Mouse (Mus musculus): ENCODE measurements around the gene Gcnt4. TPM values are rescaled to one million over a fixed set of nuclear protein-coding genes. Genes with fewer than 3 reads are reported as not detected.

The Gcnt4 gene
- polyA plus RNA-seq, 1 experiment from 2014 or later = 0.34 TPM

GRCm38 (mm10) chr13:96924985-96925745, 676 bp downstream of the Gcnt4 start:
- no peak overlapping the region for H3K27ac ChIP-seq (ENCODE audit: low read depth, low read length)
- H3K36me3 ChIP-seq (ENCODE audit: control insufficient read depth, insufficient read depth, low read length) = no peaks in the 10 kb centered on the region
- H3K9me3 ChIP-seq (replicated peaks; ENCODE audit: control insufficient read depth, low read length) = no peaks in the 10 kb centered on the region
- WGBS (ENCODE audit: insufficient replicate concordance) = 1% methylated on average over 52 of the region's 53 CpGs
- H3K4me3 ChIP-seq (ENCODE audit: low read depth, low read length) = peak overlapping the region; percentile 79
- peaks cover 3% of the 10 kb centered on the region; the same call in 1 of the 2 replicates for H3K4me1 ChIP-seq (ENCODE audit: control insufficient read depth, insufficient read depth, low read length)
- H3K9ac ChIP-seq (ENCODE audit: low read depth, low read length) = peak overlapping the region; percentile 78
- peaks cover 24% of the 10 kb centered on the region for H3K27me3 ChIP-seq (ENCODE audit: control insufficient read depth, insufficient read depth, low read length)
- peak overlapping the region; percentile 98 for H3K4me2 ChIP-seq
- peak; percentile 46; the same call in 1 of the 2 replicates for ATAC-seq (replicated peaks; ENCODE audit: insufficient number of reproducible peaks, low FRiP score, low TSS enrichment)

- Histone ChIP-seq H3K4me3 (ENCODE audit: low read depth, low read length) (0 out of 2 replicates have a peak overlapping the region, but pooled peaks have one; percentile 79), H3K9me3 (replicated peaks; ENCODE audit: control insufficient read depth, low read length) (no peaks in the 10 kb centered on the region), H3K4me2 (peak overlapping the region; percentile 98), H3K27ac (ENCODE audit: low read depth, low read length) (no peak overlapping the region), H3K27me3 (ENCODE audit: control insufficient read depth, insufficient read depth, low read length) (peaks cover 24% of the 10 kb centered on the region), H3K9ac (ENCODE audit: low read depth, low read length) (no peak overlapping the region), H3K4me1 (ENCODE audit: control insufficient read depth, insufficient read depth, low read length) (peaks cover 3% of the 10 kb centered on the region; the same call in 1 of the 2 replicates), H3K36me3 (ENCODE audit: control insufficient read depth, insufficient read depth, low read length) (no peaks in the 10 kb centered on the region)
- 41% methylated on average over 10 of the region's 10 CpGs for WGBS (ENCODE audit: insufficient replicate concordance)
- no peak for ATAC-seq (replicated peaks; ENCODE audit: insufficient number of reproducible peaks, low FRiP score, low TSS enrichment)
Measured at GRCm38 (mm10) chr13:96925991-96926725, 1.7 kb downstream of the Gcnt4 start.

GRCm38 (mm10) chr13:96927781-96928180, 3.3 kb downstream of the Gcnt4 start:
- H3K27ac ChIP-seq (ENCODE audit: low read depth, low read length) = no peak overlapping the region
- H3K9me3 ChIP-seq (replicated peaks; ENCODE audit: control insufficient read depth, low read length) = no peaks in the 10 kb centered on the region
- peaks cover 24% of the 10 kb centered on the region for H3K27me3 ChIP-seq (ENCODE audit: control insufficient read depth, insufficient read depth, low read length)
- no peak for ATAC-seq (replicated peaks; ENCODE audit: insufficient number of reproducible peaks, low FRiP score, low TSS enrichment)
- peaks cover 3% of the 10 kb centered on the region; the same call in 1 of the 2 replicates for H3K4me1 ChIP-seq (ENCODE audit: control insufficient read depth, insufficient read depth, low read length)
- no peak overlapping the region for H3K4me3 ChIP-seq (ENCODE audit: low read depth, low read length)
- no peak overlapping the region for H3K4me2 ChIP-seq
- no peaks in the 10 kb centered on the region for H3K36me3 ChIP-seq (ENCODE audit: control insufficient read depth, insufficient read depth, low read length)
- no peak overlapping the region for H3K9ac ChIP-seq (ENCODE audit: low read depth, low read length)
- WGBS (ENCODE audit: insufficient replicate concordance) = 82% methylated on average over 1 of the region's 1 CpGs

- no peak overlapping the region for H3K27ac ChIP-seq (ENCODE audit: low read depth, low read length)
- no peak overlapping the region for H3K4me3 ChIP-seq (ENCODE audit: low read depth, low read length)
- no peak for ATAC-seq (replicated peaks; ENCODE audit: insufficient number of reproducible peaks, low FRiP score, low TSS enrichment)
- H3K4me2 ChIP-seq = no peak overlapping the region
- H3K9me3 ChIP-seq (replicated peaks; ENCODE audit: control insufficient read depth, low read length) = no peaks in the 10 kb centered on the region
- H3K4me1 ChIP-seq (ENCODE audit: control insufficient read depth, insufficient read depth, low read length) = peaks cover 3% of the 10 kb centered on the region; the same call in 1 of the 2 replicates
- WGBS (ENCODE audit: insufficient replicate concordance) = 72% methylated on average over 8 of the region's 8 CpGs
- no peaks in the 10 kb centered on the region for H3K36me3 ChIP-seq (ENCODE audit: control insufficient read depth, insufficient read depth, low read length)
- no peak overlapping the region for H3K9ac ChIP-seq (ENCODE audit: low read depth, low read length)
- H3K27me3 ChIP-seq (ENCODE audit: control insufficient read depth, insufficient read depth, low read length) = peaks cover 24% of the 10 kb centered on the region
Measured at GRCm38 (mm10) chr13:96928432-96929039, 4.0 kb downstream of the Gcnt4 start.

- 79% methylated on average over 5 of the region's 5 CpGs for WGBS (ENCODE audit: insufficient replicate concordance)
- Histone ChIP-seq H3K4me2 (no peak overlapping the region), H3K9ac (ENCODE audit: low read depth, low read length) (no peak overlapping the region), H3K4me3 (ENCODE audit: low read depth, low read length) (no peak overlapping the region), H3K9me3 (replicated peaks; ENCODE audit: control insufficient read depth, low read length) (no peaks in the 10 kb centered on the region), H3K27ac (ENCODE audit: low read depth, low read length) (no peak overlapping the region), H3K36me3 (ENCODE audit: control insufficient read depth, insufficient read depth, low read length) (no peaks in the 10 kb centered on the region), H3K27me3 (ENCODE audit: control insufficient read depth, insufficient read depth, low read length) (no peaks in the 10 kb centered on the region), H3K4me1 (ENCODE audit: control insufficient read depth, insufficient read depth, low read length) (no peaks in the 10 kb centered on the region)
- no peak for ATAC-seq (replicated peaks; ENCODE audit: insufficient number of reproducible peaks, low FRiP score, low TSS enrichment)
Measured at GRCm38 (mm10) chr13:96932745-96933144, 8.3 kb downstream of the Gcnt4 start.

- 39% methylated on average over 8 of the region's 8 CpGs for WGBS (ENCODE audit: insufficient replicate concordance)
- peak overlapping the region; percentile 9; the same call in 1 of the 2 replicates for H3K4me2 ChIP-seq
- H3K9me3 ChIP-seq (replicated peaks; ENCODE audit: control insufficient read depth, low read length) = no peaks in the 10 kb centered on the region
- H3K27ac ChIP-seq (ENCODE audit: low read depth, low read length) = no peak overlapping the region
- H3K9ac ChIP-seq (ENCODE audit: low read depth, low read length) = no peak overlapping the region
- no peak overlapping the region for H3K4me3 ChIP-seq (ENCODE audit: low read depth, low read length)
- H3K36me3 ChIP-seq (ENCODE audit: control insufficient read depth, insufficient read depth, low read length) = no peaks in the 10 kb centered on the region
- H3K27me3 ChIP-seq (ENCODE audit: control insufficient read depth, insufficient read depth, low read length) = no peaks in the 10 kb centered on the region
- ATAC-seq (replicated peaks; ENCODE audit: insufficient number of reproducible peaks, low FRiP score, low TSS enrichment) = no peak
- H3K4me1 ChIP-seq (ENCODE audit: control insufficient read depth, insufficient read depth, low read length) = no peaks in the 10 kb centered on the region
Measured at GRCm38 (mm10) chr13:96933367-96933766, 8.9 kb downstream of the Gcnt4 start.

- Histone ChIP-seq H3K27me3 (ENCODE audit: control insufficient read depth, insufficient read depth, low read length) (no peaks in the 10 kb centered on the region), H3K9me3 (replicated peaks; ENCODE audit: control insufficient read depth, low read length) (no peaks in the 10 kb centered on the region), H3K9ac (ENCODE audit: low read depth, low read length) (no peak overlapping the region), H3K27ac (ENCODE audit: low read depth, low read length) (no peak overlapping the region), H3K4me3 (ENCODE audit: low read depth, low read length) (no peak overlapping the region), H3K4me1 (ENCODE audit: control insufficient read depth, insufficient read depth, low read length) (no peaks in the 10 kb centered on the region), H3K36me3 (ENCODE audit: control insufficient read depth, insufficient read depth, low read length) (no peaks in the 10 kb centered on the region), H3K4me2 (no peak overlapping the region)
- WGBS (ENCODE audit: insufficient replicate concordance) = 72% methylated on average over 6 of the region's 6 CpGs
- ATAC-seq (replicated peaks; ENCODE audit: insufficient number of reproducible peaks, low FRiP score, low TSS enrichment) = no peak
Measured at GRCm38 (mm10) chr13:96936173-96936777, 11.8 kb downstream of the Gcnt4 start.

GRCm38 (mm10) chr13:96937059-96937558, 12.6 kb downstream of the Gcnt4 start:
- Histone ChIP-seq H3K4me3 (ENCODE audit: low read depth, low read length) (no peak overlapping the region), H3K27ac (ENCODE audit: low read depth, low read length) (no peak overlapping the region), H3K9me3 (replicated peaks; ENCODE audit: control insufficient read depth, low read length) (no peaks in the 10 kb centered on the region), H3K9ac (ENCODE audit: low read depth, low read length) (no peak overlapping the region), H3K36me3 (ENCODE audit: control insufficient read depth, insufficient read depth, low read length) (no peaks in the 10 kb centered on the region), H3K4me1 (ENCODE audit: control insufficient read depth, insufficient read depth, low read length) (no peaks in the 10 kb centered on the region), H3K4me2 (no peak overlapping the region), H3K27me3 (ENCODE audit: control insufficient read depth, insufficient read depth, low read length) (no peaks in the 10 kb centered on the region)
- 60% methylated on average over 10 of the region's 10 CpGs for WGBS (ENCODE audit: insufficient replicate concordance)
- no peak for ATAC-seq (replicated peaks; ENCODE audit: insufficient number of reproducible peaks, low FRiP score, low TSS enrichment)

Measured in heart, embryonic 11.5 days (tissue).